In the genomic region with DNA sequence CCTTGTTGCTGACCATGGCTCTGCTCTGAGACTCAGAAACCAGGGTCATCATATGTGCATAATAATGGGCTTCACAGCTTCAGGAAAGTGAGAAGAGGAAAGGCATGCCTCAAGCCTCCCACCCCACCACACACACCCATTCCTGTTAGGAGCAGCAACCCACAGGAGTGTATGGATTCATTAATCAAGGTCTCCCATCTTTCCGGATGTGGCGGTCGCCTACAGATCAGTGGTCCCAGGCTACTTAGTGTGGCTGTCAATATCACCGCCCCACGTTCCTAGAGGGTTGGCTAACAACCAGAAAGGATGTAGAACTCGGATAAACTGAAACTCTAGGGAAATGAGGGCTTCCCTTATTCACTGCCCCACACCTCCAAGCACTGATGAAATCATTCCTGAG, we compare ENCODE assay signal across 17 mouse cellular contexts.
"Had no signal": no experiment of that assay in that cellular context is flagged by ENCODE, and none has a peak within 500 bp of the region (broad histone marks: within the 10 kb centered on the region; RNA-seq: fewer than 3 reads in every experiment).

No protein-coding gene starts in this region.

- H3K9me3 ChIP-seq: lung, embryonic 15.5 days; megakaryocyte, embryonic 14.5 days; midbrain, embryonic 13.5 days; midbrain, embryonic 15.5 days; neural tube, embryonic 12.5 days; stomach, embryonic 15.5 days had no signal

- ATAC-seq: liver, postnatal 0 days; lung, postnatal 0 days; midbrain, embryonic 13.5 days; midbrain, embryonic 15.5 days had no signal

- H3K27me3 ChIP-seq: lung, embryonic 15.5 days; midbrain, embryonic 13.5 days; midbrain, embryonic 15.5 days; neural tube, embryonic 12.5 days; stomach, embryonic 15.5 days had no signal

- H3K4me2 ChIP-seq: lung, embryonic 15.5 days; midbrain, embryonic 11.5 days; midbrain, embryonic 13.5 days; midbrain, embryonic 15.5 days; neural tube, embryonic 12.5 days; stomach, embryonic 15.5 days had no signal

- DNase-seq: liver, postnatal 0 days; lung, adult 2 months; lung, postnatal 14 days; lung, postnatal 36 days; right cerebral cortex, postnatal 14 days; thymus, adult 2 months; thymus, postnatal 36 days had no signal

- H3K4me3 ChIP-seq: lung, embryonic 15.5 days; megakaryocyte, embryonic 14.5 days; midbrain, embryonic 13.5 days; midbrain, embryonic 15.5 days; neural tube, embryonic 12.5 days; stomach, embryonic 15.5 days had no signal

- H3K27ac ChIP-seq: lung, embryonic 15.5 days; macrophage; midbrain, embryonic 13.5 days; midbrain, embryonic 15.5 days; neural tube, embryonic 12.5 days; stomach, embryonic 15.5 days; stomach, postnatal 0 days had no signal

- H3K9ac ChIP-seq: liver, postnatal 0 days; lung, embryonic 15.5 days; midbrain, embryonic 13.5 days; midbrain, embryonic 15.5 days; neural tube, embryonic 12.5 days; stomach, embryonic 15.5 days had no signal

- H3K36me3 ChIP-seq: lung, embryonic 15.5 days; midbrain, embryonic 13.5 days; midbrain, embryonic 15.5 days; neural tube, embryonic 12.5 days; stomach, embryonic 15.5 days had no signal
